Mouse (Mus musculus) layer of hippocampus, adult 9-11 months (tissue): ENCODE results near the gene Dnlz.

Source experiments
- DNase-seq: peaks from one replicate; pipeline ENCODE4 v3.0.0; 2022

Gene Dnlz

DNA sequence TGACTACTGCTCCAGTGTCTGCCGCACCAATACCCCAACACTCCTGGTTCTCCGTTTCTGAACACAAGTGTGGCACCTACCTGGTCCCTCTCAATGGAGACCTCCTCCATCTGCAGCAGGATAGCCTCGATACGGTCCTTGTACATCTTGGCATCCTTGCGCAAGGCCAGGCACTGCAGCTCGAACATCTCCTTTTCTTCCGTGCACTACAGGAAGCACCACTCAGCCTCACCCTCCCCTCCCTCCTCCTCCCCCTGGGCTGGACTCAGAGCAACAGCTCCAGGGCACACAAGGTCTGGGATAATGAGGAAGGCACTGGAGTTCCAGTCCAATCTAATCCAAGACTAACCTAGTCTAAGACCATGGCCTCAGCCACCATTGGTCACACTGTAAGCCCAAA lies 4.8 kb upstream of the Dnlz start:
- no peak for DNase-seq

DNA sequence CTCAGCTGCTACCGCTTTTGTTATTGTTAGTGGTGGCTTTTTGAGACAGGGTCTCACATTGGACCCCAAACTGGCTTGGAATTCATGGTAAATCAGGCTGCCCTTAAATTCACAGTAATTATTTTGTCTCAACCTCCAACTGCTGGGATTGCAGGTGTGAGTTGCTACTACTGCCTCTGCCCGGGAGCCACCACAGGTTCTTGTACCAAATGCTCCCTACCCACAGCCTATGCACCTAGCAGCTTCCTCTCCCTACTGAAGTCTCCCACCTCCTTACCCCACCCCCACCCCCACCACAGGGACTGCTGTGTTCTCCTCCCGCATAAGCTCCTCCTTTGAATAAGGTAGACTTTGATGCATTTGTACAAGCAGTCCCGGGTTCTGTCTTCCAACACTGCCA lies 4.3 kb upstream of the Dnlz start:
- DNase-seq: no peak

DNA sequence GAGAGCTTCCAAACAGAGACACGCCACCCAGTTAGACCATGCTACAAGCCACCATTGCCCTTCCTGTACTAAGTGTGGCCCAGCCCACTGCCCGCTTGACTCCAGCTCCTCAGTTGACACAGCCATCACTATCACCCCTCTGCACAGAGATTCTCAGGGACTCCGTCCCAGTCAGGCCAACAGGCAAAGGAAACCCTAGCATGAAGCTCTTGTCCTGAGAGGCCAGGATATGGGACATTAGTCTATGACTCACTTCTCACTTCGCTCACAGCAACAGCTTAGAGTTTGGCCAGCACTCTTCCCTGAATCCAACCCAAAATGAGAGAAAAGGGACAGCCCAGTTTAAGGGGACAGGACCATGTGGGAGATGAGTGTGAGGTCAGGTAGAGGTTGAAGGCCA lies 2.5 kb upstream of the Dnlz start:
- no peak for DNase-seq

DNA sequence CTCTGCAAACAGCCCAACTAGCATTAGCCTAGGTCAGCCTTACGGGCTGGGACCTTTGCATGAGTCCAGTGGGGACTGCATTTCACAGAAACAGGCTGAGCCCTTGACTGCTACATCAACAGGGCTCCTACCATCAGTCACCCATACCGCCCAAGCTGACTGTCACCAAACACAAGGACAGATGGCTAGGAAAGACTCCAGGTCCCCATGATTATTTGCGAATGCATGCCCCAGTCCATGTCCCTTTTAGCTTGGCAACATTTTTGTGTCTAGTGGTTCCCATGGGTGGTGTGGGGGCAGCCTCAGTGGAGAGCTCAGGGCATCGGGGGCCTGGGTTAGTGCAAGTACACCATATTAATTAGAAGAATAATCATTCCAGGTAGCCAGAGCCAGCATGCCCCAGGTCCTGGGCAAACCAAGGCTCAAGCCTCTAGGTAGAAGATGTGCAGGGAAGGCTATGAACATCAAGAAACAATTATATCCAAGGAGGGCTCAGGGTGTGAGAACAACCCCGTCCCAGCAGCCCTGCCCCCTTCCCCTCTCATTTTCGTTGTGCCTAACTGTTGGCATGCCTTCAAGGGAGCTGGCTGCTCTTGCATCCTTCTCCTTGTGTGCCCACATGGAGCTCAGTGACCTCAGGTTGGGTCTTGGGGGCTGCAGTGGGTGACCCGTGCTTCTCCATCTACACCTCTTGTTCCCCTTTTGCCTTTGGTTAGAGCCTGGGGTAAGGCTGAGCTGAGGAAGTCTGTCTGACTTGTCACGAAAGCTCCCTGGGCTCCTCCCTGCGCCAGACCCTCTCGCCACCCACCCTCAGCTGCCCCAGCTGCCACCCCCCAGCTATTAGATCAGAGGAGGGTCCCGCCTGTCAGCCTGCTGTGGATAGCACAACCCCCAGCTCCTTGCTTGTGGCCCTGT lies 1.4 kb upstream of the Dnlz start:
- DNase-seq: no peak

DNA sequence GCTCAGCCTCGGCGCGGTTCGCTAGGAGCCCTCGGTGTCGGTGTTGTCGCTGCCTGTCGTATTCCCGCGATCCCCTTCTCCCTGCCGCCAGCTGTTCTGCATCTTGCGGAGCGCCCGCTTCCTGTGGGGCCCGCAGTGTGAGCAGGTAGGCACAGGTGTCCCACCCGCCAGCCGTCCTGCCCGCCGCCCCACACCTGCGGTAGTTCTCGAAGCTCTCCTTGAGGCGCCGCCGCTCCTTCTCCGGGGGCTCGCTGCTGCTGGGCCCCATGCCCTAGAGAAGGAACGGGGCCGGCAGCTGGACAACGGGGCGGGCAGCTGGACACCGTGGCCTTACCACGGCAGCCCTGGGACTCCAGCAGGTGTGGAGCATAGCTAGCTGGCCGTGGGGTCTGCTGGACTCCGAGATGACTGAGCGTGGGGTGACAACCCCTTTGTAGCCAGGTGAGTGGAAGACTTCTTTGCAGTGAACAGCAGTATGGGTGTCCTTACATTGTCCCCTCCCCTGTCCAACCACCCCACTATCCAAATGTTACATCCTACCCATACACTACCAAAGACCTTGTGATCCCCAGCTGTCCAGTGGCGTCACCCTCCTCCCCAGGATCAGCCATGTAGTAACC lies 491 bp upstream of the Dnlz start:
- DNase-seq: no peak

DNA sequence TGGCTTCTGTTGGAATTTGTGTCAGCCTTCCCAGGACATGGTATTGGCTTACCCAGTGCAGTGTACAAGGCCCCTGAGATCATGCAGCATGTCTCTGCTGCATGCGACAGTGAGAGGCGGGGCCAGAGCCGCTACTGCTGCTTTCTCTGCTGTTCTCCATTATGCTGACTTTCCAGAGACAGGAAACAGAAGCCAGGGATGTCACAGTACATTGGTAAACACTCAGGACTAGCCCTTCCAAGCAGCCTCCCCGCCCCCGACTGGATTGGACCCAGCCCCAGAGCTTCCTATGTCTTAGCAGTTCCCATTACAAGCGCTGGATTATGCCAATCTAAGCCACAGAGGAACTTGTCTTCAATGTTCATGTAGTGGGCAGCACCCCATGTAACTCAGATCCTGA lies 3.7 kb downstream of the Dnlz start:
- DNase-seq: no peak

DNA sequence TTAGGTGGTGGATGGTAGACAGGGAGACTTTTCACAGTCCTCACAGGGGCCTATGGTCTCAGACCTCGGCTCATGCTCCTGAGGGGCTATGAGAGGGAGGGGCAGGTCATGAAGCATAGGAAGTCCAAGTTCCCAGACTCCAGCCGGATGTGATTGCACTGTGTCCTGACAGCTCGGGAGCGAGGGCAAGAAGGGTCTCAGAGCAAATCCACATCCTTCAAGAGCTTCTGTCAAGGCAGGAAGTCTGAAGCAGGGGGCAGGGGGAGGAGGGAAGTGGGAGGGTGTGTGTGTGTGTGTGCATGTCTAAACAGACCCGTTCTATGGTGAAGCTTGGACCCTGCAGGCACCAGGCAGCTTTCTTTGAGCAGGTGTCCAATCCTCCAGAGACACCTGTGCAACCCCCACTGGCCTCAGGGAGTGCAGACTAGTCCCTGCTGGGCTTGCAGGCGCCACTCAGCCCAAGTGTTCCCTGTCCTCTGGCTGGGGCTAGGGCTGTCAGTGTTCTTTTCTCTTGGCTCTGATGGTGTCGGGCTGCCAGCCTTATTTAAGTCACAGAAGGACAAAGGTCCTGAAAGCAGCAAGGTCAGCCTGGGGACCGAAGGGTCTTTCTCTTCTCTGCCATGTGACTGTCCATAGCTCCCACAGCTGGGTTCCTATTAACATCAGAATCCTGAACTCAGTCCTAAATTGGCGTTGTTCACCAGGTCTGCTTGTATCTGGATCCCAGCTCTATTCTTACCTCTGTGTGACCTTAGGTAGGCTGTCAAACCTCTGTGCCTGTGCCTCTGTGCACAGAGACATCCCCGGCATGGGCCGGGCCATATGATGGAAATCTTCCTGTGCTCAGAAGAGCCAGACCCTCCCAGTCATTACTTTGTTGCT lies 9.1 kb downstream of the Dnlz start:
- DNase-seq: no peak

DNA sequence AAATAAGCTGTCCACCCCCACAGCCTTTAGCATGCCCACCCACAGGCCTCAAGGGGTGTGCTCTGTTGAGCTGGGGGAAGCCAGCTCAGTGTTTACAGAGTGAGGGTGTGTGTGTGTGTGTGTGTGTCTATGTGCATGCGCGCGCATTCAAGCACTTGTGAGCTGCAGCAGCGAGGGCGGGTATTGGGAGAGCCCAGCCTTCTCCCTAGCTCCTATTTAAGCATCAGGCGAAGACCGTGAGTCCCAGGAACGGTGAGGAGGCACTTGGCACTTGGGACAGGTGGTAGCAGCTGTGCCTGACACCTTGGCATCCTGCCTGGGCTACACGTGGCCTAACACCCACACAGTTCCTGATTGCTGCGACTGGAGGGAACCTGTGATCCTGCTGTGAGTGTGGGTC lies 9.9 kb downstream of the Dnlz start:
- peak; percentile 82 for DNase-seq

DNA sequence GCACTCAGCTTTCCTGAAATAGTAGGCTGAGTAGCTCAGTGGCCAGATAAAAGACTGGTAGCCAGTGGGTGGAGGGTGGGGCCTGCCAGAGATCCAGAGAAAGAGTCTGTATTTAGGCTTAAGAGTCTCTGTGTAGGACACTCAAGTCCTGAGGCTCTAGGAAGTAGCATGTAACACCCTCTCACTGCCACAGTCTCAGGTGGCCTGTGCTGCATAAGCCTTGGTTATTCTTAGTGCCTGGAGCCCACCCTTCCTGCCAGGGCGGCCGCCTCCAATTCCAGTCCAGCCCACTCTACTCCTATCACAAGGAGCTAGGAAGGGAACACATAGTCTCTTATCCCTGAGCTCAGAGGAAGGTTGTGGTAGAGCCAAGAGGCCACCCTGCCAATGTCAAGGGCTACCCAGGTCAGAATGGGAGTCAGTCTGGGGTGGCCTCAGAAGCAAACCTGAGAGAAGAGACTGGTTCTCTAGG lies 10.4 kb downstream of the Dnlz start:
- DNase-seq: no peak

DNA sequence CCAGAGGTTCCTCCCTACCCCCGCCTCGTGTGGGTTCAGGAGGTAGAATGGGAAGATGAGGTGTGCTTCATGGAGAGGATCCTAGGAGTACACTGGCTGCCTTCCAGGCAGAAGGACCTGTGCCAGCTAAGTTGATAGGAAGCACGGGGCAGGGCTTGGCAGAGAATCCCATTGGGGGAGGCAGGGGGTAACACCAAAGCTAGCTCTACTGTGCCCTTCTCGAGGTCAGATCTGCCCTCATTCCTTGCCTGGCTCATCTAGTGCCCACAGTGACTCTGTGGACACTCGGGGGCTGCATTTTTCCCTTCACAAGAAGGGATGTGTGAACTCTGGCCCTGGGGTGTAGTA lies 12.7 kb downstream of the Dnlz start:
- no peak for DNase-seq

DNA sequence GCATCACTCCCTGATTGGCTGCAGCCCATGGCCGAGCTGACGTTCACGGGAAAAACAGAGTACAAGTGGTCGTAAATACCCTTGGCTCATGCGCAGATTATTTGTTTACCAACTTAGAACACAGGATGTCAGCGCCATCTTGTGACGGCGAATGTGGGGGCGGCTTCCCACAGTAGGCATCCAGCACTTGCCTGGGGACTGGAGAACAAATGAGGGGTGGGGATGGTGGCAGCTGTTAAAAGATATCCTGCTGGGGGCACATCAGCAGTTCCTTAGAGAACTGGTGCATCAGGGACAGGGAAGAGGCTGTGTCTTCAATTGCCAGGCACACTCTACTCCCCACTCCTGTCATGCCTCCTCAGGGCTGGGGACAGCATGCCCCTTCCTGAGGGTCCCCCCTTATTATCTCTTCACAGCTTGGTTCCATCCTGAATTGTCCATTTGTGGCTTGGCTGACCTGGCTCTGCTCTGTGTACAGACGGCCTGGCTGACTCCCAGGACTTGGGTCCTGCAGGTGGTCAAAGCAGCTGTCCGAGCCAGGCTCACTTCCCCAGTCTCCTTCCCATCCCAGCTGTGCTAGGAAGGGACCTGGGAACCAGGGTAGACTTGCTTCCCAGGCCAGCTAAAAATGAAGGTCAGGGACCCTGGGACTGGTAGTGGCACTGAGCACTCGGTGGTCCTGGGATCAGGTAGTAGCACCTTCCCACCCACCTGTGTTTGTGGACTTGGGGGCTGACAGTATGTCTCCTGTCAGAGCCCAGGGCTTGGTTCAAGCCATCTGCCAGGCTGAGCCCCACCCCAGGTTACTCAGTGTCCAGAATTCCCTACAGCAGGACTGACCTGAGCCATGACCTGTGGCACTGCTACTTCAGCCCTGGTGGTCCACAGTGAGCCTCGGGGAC lies 13.4 kb downstream of the Dnlz start:
- DNase-seq: no peak

DNA sequence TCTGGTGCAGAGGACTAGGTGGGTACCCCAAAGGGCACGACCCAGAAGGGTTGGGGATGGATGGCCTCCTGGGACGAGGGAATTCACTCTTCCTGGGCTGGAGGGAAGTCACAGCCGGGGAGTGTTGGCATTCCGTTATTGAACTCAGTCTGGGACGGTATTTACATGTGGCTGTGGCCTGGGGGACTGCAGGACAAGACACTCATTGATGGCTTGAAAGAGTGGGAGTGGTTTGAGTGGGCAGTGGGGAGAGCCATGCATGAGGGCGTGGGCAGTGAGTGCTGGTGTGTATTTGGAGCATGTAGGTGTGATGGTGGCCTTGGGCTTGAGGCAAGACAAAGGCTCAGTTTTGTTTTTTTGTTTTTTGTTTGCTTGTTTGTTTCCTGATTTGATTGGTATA lies 21.2 kb downstream of the Dnlz start:
- peak; percentile 67 for DNase-seq

DNA sequence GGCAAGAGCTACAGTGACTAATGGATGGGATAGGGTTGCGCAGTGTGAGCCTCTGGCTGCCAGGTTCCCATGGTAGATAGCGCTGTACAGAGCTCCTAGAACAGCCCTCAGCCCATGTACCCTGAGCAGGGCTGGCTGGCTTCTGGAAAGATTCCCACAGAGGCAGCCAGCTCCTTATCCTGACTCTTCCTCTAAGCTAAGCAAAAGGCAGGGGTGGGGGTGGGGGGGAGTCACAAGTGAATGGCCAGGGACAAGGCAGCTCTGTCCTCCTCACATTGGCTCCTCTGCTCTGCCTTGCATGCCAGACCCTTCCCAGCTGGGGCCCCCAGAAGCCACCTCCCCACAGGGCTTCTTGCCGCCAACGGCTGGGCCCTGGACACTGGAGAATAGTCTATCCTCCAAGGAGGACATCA lies 21.8 kb downstream of the Dnlz start:
- DNase-seq: no peak

DNA sequence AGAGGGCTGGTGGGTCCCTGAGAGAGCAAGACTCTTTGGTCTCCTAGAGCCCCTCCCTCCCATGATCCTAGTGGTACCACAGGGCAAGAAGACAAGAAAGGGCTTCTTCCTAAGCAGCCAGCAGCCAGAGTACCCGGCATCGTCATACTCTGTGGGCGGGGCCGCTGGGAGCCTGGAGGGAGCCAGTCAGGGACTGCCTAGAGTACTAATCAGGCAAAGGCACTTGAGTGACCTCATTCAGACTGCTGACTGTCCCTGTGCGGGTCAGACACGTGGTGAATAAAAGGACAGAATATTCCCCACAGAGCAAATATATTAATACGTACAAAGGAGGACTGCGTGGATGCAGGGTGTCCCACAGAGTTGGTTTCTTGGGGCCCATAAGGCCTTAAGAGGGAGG lies 22.5 kb downstream of the Dnlz start:
- peak; percentile 85 for DNase-seq

DNA sequence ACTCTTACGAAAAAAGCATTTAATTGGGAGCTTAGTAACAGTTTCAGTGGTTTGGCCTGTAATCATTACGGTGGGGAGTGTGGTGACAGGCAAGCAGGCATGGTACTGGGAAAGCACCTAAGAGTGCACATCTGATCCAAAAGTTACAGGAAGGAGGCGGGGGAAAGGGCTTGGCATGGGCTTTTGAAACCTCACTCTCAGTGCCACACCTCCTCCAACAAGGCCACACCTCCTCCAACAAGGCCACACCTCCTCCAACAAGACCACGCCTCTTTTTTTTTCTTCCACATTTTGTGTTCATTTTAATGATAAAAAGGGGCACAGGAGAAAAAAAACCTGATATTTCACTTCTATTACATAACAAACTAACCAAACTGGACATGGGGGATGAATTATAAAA lies 24.1 kb downstream of the Dnlz start:
- no peak for DNase-seq

DNA sequence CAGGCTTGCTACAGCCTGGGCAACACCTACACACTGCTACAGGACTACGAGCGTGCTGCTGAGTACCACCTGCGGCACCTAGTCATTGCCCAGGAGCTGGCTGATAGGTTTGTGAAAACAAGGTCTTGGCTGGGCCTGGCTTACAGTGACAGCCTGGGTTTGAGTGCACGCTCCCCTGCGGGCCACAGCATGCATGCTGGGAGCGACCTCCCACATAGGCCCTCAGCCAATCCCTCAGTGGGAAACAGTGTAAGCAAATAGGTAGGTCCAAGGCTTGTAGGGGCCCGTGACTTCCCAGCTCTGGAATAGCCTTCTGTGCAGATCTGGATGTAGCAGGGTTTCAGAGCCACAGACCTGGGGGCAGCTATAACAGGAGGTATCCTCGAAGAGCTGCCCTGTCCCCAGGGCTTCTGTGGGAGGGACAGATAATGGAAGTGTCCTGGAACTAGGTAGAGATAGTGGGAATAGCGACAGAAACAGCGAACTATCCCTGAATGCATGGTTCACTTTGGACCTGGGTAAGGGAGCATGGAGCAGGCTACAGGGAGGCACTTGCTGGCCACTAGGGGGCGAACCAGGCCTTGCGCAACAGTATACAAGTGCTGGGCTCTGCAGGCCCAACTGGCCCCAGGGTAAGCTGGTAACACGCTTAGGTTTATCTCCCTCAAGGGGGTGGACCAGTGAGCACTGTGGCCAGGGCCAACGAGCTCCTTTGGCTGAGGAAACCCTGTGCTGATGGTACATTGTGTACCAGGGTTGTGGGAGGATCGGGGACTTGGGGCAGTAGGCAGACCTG lies 26.3 kb downstream of the Dnlz start:
- DNase-seq: no peak

DNA sequence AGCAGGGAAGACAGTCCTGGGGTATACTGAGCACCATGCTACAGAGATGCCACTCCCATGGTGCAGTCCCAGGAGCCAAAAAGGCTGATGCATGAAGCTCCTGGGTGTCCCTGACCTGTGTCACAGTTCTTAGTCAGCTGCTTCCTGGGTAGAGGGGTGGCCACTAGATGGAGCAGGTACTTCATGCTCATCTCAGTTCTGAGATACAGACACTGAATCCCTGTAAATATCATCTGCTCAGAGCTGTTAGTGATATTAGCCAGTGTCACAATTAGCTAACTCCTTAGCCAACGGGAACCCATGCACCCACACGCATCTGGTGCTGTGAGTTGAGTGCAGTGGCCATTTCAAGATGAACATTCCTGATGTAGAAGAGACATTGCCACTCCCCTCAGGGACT lies 27.0 kb downstream of the Dnlz start:
- peak; percentile 77 for DNase-seq

DNA sequence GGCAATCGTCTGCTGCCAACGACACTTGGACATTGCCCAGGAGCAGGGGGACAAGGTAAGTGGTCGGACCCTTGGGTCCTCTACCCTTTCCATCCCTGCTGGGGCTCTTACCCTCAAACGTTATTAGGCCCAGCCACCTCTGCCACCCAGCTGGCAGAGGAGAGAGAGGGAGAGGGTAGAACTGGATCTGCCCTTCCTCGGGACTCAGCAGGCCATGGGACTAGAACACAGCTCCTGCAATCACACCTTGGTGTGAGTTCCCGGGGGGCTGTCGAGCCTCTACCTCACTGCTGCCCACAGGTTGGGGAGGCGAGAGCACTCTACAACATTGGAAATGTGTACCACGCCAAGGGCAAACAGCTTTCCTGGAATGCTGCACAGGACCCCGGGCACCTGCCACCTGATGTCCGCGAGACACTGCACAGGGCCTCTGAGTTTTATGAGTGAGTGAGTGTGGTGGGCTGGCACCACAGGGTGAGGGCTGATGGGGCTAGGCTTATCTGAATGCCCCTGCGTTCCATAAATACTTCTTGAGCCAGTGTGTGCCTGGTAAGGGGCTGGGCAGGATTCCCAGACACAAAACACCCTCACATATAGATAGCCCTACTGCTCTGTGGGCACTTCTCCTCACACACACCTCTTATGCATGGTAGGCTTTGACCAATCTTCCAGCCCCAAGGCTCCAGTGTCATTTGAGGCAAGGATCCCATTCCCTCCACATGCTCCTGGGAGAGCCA lies 28.2 kb downstream of the Dnlz start:
- no peak for DNase-seq

DNA sequence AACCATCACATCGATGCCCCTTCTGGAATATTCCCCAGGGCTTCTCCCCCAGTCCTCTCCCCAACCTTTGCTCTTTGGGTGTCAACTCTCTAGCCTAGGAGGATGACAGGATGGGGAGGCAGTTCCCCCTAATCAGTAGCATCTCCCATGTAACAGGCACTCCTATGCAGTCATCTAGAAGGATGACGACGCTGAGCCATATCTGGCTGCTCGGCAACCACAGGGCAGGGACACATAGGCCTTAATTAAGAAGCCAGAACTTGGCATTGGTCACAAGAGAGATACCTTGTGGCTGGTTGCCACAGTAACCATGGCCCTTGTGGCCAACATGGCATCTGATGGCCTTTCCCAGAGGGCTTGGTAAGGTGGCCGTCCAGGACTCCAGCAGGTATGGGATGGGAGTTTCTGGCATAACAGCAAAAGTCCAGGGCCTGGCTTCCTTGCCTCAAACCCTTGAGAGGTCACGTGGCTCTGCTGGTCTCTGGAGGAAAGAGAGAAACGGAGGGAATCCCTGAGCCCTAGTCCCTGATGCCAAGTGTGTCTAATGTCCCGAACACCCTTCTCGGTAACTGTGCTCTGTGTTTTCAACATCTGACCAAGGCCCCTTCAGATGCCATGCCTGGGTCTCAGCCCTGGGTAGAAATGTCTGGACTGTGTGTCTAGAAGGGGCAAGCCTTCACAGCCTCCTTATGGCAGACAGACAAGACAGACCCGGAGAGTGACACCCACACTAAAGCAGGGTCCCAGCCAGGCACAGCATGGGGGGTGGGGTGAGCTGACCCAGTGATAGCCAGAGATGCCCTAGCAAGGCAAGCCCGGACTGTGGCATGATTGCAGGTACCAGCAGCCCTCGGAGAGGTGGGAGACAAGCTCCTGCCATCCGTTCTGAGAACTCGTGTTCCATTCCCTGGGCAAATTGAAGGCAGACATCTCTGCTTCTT lies 31.4 kb downstream of the Dnlz start:
- no peak for DNase-seq
